Mouse (Mus musculus) midbrain, embryonic 10.5 days (tissue): ENCODE results near the gene Bicdl1. TPM values are rescaled to one million over a fixed set of nuclear protein-coding genes. Genes with fewer than 3 reads are reported as not detected.
A peak's percentile ranks its signal among the peaks of the same experiment; 100 is the strongest.

Experiments
- DNase-seq: peaks from one replicate; pipeline ENCODE4 v3.0.0-alpha.2; 2017; ENCODE audit warnings: low spot score
- H3K27ac ChIP-seq: fragments of 300-500 bp; sonication (generic); replicated peaks from 2 replicates; pipeline ENCODE4 v1.5.1; 2016; ENCODE audit warnings: mild to moderate bottlenecking
- H3K27me3 ChIP-seq: fragments of 300-500 bp; sonication (generic); 2 replicates; pipeline ENCODE4 v1.6.1; 2016; ENCODE audit warnings: low read depth, mild to moderate bottlenecking; ENCODE audit not compliant: poor library complexity, severe bottlenecking
- H3K36me3 ChIP-seq: fragments of 300-500 bp; sonication (generic); 2 replicates; pipeline ENCODE4 v1.6.1; 2016; ENCODE audit warnings: mild to moderate bottlenecking, moderate library complexity
- H3K4me1 ChIP-seq: fragments of 300-500 bp; sonication (generic); 2 replicates; pipeline ENCODE4 v1.6.1; 2016
- H3K4me3 ChIP-seq: fragments of 300-500 bp; sonication (generic); 2 replicates; pipeline ENCODE4 v1.5.1; 2016; ENCODE audit warnings: mild to moderate bottlenecking, moderate library complexity
- H3K9me3 ChIP-seq: fragments of 300-500 bp; sonication (generic); replicated peaks from 2 replicates; pipeline ENCODE4 v1.6.1; 2016; ENCODE audit warnings: mild to moderate bottlenecking
- whole genome bisulfite sequencing: fragments of 180-500 bp; shearing (Covaris S2); methylation state at CpG from one replicate; pipeline ENCODE4 v1.1.7; 2016; 5-methylcytosine and 5-hydroxymethylcytosine counted together
- polyA plus RNA-seq: library from polyadenylated mRNA; unstranded; fragments of >200 nt; fragmentation: Nextera tagmentation; extraction: Ambion mirVana; gene quantifications from 2 replicates; pipeline ENCODE4 v1.2.1, GENCODE M21; 2016

The Bicdl1 gene
- polyA plus RNA-seq, 1 experiment from 2014 or later, result 12.1 TPM

GRCm38 (mm10) chr5:115656677-115657076 is 74.7 kb downstream of the Bicdl1 start:
- peaks cover 16% of the 10 kb centered on the region for H3K4me1 ChIP-seq
- WGBS, result 80% methylated on average over 6 of the region's 6 CpGs
- no peaks in the 10 kb centered on the region for H3K36me3 ChIP-seq
- no peaks in the 10 kb centered on the region for H3K9me3 ChIP-seq
- H3K27me3 ChIP-seq, result no peaks in the 10 kb centered on the region
- no peak overlapping the region for H3K27ac ChIP-seq
- no peak for DNase-seq
- H3K4me3 ChIP-seq, result no peak overlapping the region

- Histone ChIP-seq H3K9me3 (no peaks in the 10 kb centered on the region), H3K27ac (no peak overlapping the region), H3K27me3 (no peaks in the 10 kb centered on the region), H3K36me3 (no peaks in the 10 kb centered on the region), H3K4me1 (peaks cover 21% of the 10 kb centered on the region), H3K4me3 (no peak overlapping the region)
- 92% methylated on average over 12 of the region's 12 CpGs for WGBS
- no peak for DNase-seq
Observed at GRCm38 (mm10) chr5:115653776-115654175, 77.6 kb downstream of the Bicdl1 start.

- Histone ChIP-seq H3K27ac (peak overlapping the region; percentile 79), H3K27me3 (no peaks in the 10 kb centered on the region), H3K4me3 (peak overlapping the region; percentile 56), H3K9me3 (no peaks in the 10 kb centered on the region), H3K4me1 (peaks cover 21% of the 10 kb centered on the region), H3K36me3 (peaks cover 4% of the 10 kb centered on the region; the same call in 1 of the 2 replicates)
- 5% methylated on average over 35 of the region's 35 CpGs for WGBS
- DNase-seq, result peak; percentile 100
Observed at GRCm38 (mm10) chr5:115652681-115653575, 78.5 kb downstream of the Bicdl1 start.

GRCm38 (mm10) chr5:115651821-115652220 is 79.6 kb downstream of the Bicdl1 start:
- no peaks in the 10 kb centered on the region for H3K27me3 ChIP-seq
- no peaks in the 10 kb centered on the region for H3K9me3 ChIP-seq
- WGBS, result 93% methylated on average over 10 of the region's 10 CpGs
- H3K4me1 ChIP-seq, result peaks cover 21% of the 10 kb centered on the region
- H3K4me3 ChIP-seq, result peak overlapping the region; percentile 56; the same call in 1 of the 2 replicates
- no peak overlapping the region for H3K27ac ChIP-seq
- no peak for DNase-seq
- H3K36me3 ChIP-seq, result peaks cover 15% of the 10 kb centered on the region

GRCm38 (mm10) chr5:115650885-115651284 is 80.5 kb downstream of the Bicdl1 start:
- Histone ChIP-seq H3K36me3 (peaks cover 24% of the 10 kb centered on the region), H3K27ac (no peak overlapping the region), H3K4me3 (no peak overlapping the region), H3K4me1 (peaks cover 19% of the 10 kb centered on the region), H3K27me3 (no peaks in the 10 kb centered on the region), H3K9me3 (no peaks in the 10 kb centered on the region)
- no peak for DNase-seq
- 92% methylated on average over 10 of the region's 10 CpGs for WGBS

GRCm38 (mm10) chr5:115649699-115650098 is 81.7 kb downstream of the Bicdl1 start:
- no peak overlapping the region for H3K4me3 ChIP-seq
- no peaks in the 10 kb centered on the region for H3K9me3 ChIP-seq
- no peak overlapping the region; the same call in 1 of the 2 replicates for H3K27ac ChIP-seq
- H3K27me3 ChIP-seq, result no peaks in the 10 kb centered on the region
- H3K4me1 ChIP-seq, result peaks cover 15% of the 10 kb centered on the region
- no peak for DNase-seq
- H3K36me3 ChIP-seq, result peaks cover 36% of the 10 kb centered on the region
- 88% methylated on average over 8 of the region's 8 CpGs for WGBS

- H3K9me3 ChIP-seq, result no peaks in the 10 kb centered on the region
- H3K4me3 ChIP-seq, result no peak overlapping the region
- H3K4me1 ChIP-seq, result peaks cover 15% of the 10 kb centered on the region
- 0 out of 2 replicates have a peak overlapping the region, but pooled peaks have one; percentile 28 for H3K27ac ChIP-seq
- peaks cover 44% of the 10 kb centered on the region for H3K36me3 ChIP-seq
- no peaks in the 10 kb centered on the region for H3K27me3 ChIP-seq
- no peak for DNase-seq
- 68% methylated on average over 3 of the region's 3 CpGs for WGBS
Observed at GRCm38 (mm10) chr5:115648876-115649275, 82.5 kb downstream of the Bicdl1 start.

GRCm38 (mm10) chr5:115644192-115644591 is 87.2 kb downstream of the Bicdl1 start:
- Histone ChIP-seq H3K4me3 (no peak overlapping the region), H3K4me1 (no peaks in the 10 kb centered on the region), H3K36me3 (peaks cover 91% of the 10 kb centered on the region), H3K27me3 (no peaks in the 10 kb centered on the region), H3K27ac (no peak overlapping the region), H3K9me3 (no peaks in the 10 kb centered on the region)
- WGBS, result 89% methylated on average over 9 of the region's 9 CpGs
- DNase-seq, result no peak

- WGBS, result 71% methylated on average over 6 of the region's 6 CpGs
- H3K36me3 ChIP-seq, result peaks cover 47% of the 10 kb centered on the region
- H3K27ac ChIP-seq, result no peak overlapping the region
Observed at GRCm38 (mm10) chr5:115635536-115635935, 95.9 kb downstream of the Bicdl1 start.

GRCm38 (mm10) chr5:115634046-115634445 is 97.4 kb downstream of the Bicdl1 start:
- Histone ChIP-seq H3K9me3 (no peaks in the 10 kb centered on the region), H3K27ac (no peak overlapping the region), H3K36me3 (peaks cover 32% of the 10 kb centered on the region), H3K4me1 (peaks cover 46% of the 10 kb centered on the region), H3K4me3 (no peak overlapping the region), H3K27me3 (no peaks in the 10 kb centered on the region)
- no peak for DNase-seq
- 91% methylated on average over 8 of the region's 8 CpGs for WGBS

More at GRCm38 (mm10) chr5:115635536-115635935, 95.9 kb downstream of the Bicdl1 start:
- Histone ChIP-seq H3K27me3 (no peaks in the 10 kb centered on the region), H3K4me3 (no peak overlapping the region), H3K9me3 (no peaks in the 10 kb centered on the region), H3K4me1 (peaks cover 43% of the 10 kb centered on the region)
- DNase-seq, result no peak

- Histone ChIP-seq H3K4me3 (peak overlapping the region; percentile 87), H3K36me3 (peaks cover 22% of the 10 kb centered on the region), H3K9me3 (no peaks in the 10 kb centered on the region), H3K27ac (0 out of 2 replicates have a peak overlapping the region, but pooled peaks have one; percentile 92), H3K4me1 (peaks cover 46% of the 10 kb centered on the region), H3K27me3 (no peaks in the 10 kb centered on the region)
- WGBS, result 80% methylated on average over 4 of the region's 4 CpGs
- no peak for DNase-seq
Observed at GRCm38 (mm10) chr5:115633060-115633459, 98.4 kb downstream of the Bicdl1 start.

GRCm38 (mm10) chr5:115632358-115632714 is 99.1 kb downstream of the Bicdl1 start:
- Histone ChIP-seq H3K4me1 (peaks cover 46% of the 10 kb centered on the region), H3K9me3 (no peaks in the 10 kb centered on the region), H3K36me3 (peaks cover 15% of the 10 kb centered on the region), H3K4me3 (peak overlapping the region; percentile 87), H3K27ac (peak overlapping the region; percentile 92), H3K27me3 (no peaks in the 10 kb centered on the region)
- 2% methylated on average over 29 of the region's 30 CpGs for WGBS
- peak; percentile 52 for DNase-seq
